Mouse (Mus musculus) midbrain, embryonic 16.5 days (tissue): ENCODE results near the gene Olfr669. TPM values are rescaled to one million over a fixed set of nuclear protein-coding genes. Genes with fewer than 3 reads are reported as not detected.

Experiments used
- polyA plus RNA-seq: library from polyadenylated mRNA; unstranded; fragments of >200 nt; fragmentation: Nextera tagmentation; extraction: Ambion mirVana; gene quantifications from 2 replicates; pipeline ENCODE4 v1.2.1, GENCODE M21; 2015

The Olfr669 gene
- polyA plus RNA-seq, 1 experiment from 2014 or later: not detected

Other genes starting within 250 kb of the Olfr669 start
- not detected in 2 replicates for gene Olfr661, start 247.7 kb upstream of the Olfr669 start, polyA plus RNA-seq
- not detected in 2 replicates for gene Usp17le, start 156.8 kb upstream of the Olfr669 start, polyA plus RNA-seq
- gene Usp17lb, start 91.6 kb upstream of the Olfr669 start, polyA plus RNA-seq: not detected in 2 replicates
- not detected in 2 replicates for gene Usp17la, start 77.2 kb upstream of the Olfr669 start, polyA plus RNA-seq
- not detected in 2 replicates for gene Olfr665, start 56.2 kb upstream of the Olfr669 start, polyA plus RNA-seq
- not detected in 2 replicates for gene Olfr666, start 38.3 kb upstream of the Olfr669 start, polyA plus RNA-seq
- gene Olfr667, start 12.8 kb upstream of the Olfr669 start, polyA plus RNA-seq: not detected in 2 replicates
- not detected in 2 replicates for gene Olfr668, start 6.2 kb upstream of the Olfr669 start, polyA plus RNA-seq
- not detected in 2 replicates for gene Olfr670, start 28.4 kb downstream of the Olfr669 start, polyA plus RNA-seq
- not detected in 2 replicates for gene Olfr671, start 44.9 kb downstream of the Olfr669 start, polyA plus RNA-seq
- not detected in 2 replicates for gene Olfr672, start 67.8 kb downstream of the Olfr669 start, polyA plus RNA-seq
- not detected in 2 replicates for gene Olfr675, start 94.2 kb downstream of the Olfr669 start, polyA plus RNA-seq
- not detected in 2 replicates for gene Olfr676, start 98.5 kb downstream of the Olfr669 start, polyA plus RNA-seq
- gene Olfr677, start 117.1 kb downstream of the Olfr669 start, polyA plus RNA-seq: not detected in 2 replicates
- gene Olfr678, start 130.2 kb downstream of the Olfr669 start, polyA plus RNA-seq: not detected in 2 replicates
- not detected in 2 replicates for gene Olfr679, start 147.0 kb downstream of the Olfr669 start, polyA plus RNA-seq
- not detected in 2 replicates for gene Olfr680-ps1, start 158.6 kb downstream of the Olfr669 start, polyA plus RNA-seq
- gene Olfr681, start 182.6 kb downstream of the Olfr669 start, polyA plus RNA-seq: not detected in 2 replicates
- gene Olfr683, start 212.8 kb downstream of the Olfr669 start, polyA plus RNA-seq: not detected in 2 replicates
- gene Olfr684, start 229.4 kb downstream of the Olfr669 start, polyA plus RNA-seq: not detected in 2 replicates